Mouse (Mus musculus): Measurements from ENCODE around the gene Gm8005.
"Not testable (repeated sequence)": the region's sequence is repeated elsewhere in the genome, so short reads cannot be mapped to it uniquely, and the experiment has no call there.

Gm8005 gene

GRCm38 (mm10) chr14:42439573-42439972 is at the start of gene Gm8005:
Gene Gm8005, minus strand, starts transcription at chr14:42439673.
- ATAC-seq (ENCODE audit: insufficient number of reproducible peaks, low FRiP score, low TSS enrichment) = not testable (repeated sequence)

- ATAC-seq (ENCODE audit: insufficient number of reproducible peaks, low FRiP score, low TSS enrichment) = not testable (repeated sequence)
Observed at GRCm38 (mm10) chr14:42463581-42463980, 24.1 kb upstream of the Gm8005 start, which contains the start of gene Gm8011. Gene Gm8011, plus strand, starts transcription at chr14:42463881.
